Mouse (Mus musculus) liver, embryonic 14.5 days (tissue): ENCODE measurements around the gene Lrrc61.

ENCODE experiments used
- CTCF ChIP-seq: IDR thresholded peaks from 2 replicates; pipeline ENCODE4 v1.5.1; 2016; ENCODE audit warnings: antibody characterized with exemption, low read depth, control low read depth
- EP300 ChIP-seq: IDR thresholded peaks from 2 replicates; pipeline ENCODE4 v1.6.1; 2016; ENCODE audit warnings: antibody characterized with exemption, low read depth

DNA sequence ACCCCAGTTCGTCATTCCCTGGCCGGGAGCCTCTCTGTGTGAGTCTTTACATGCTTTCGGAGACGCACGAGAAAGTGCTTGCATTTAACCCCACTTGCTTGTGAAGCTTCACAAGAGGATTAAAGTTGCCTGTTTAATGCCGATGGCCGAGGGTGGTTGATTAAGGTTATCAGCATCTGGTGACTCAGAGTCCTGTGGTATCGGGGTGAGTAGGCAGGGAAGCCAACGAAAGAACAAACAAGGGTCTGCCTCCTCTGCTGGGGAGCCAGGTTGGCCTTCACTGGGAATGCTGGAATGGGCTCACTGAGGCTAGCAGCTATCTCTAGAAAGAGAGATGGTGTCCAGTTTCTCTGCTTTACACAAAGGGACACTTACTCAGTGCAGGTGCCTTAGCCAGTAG lies 26.7 kb upstream of the Lrrc61 start:
- TF ChIP-seq CTCF (no peak), EP300 (no peak)
